Mouse (Mus musculus) erythroblast, embryonic 14.5 days (primary cell): Measurements from ENCODE around the gene Ncam1.

Source experiments
- GATA1 ChIP-seq: IDR thresholded peaks from 2 replicates; pipeline ENCODE4 v1.6.1; 2012; ENCODE audit warnings: low read length, inconsistent platforms, mixed read lengths
- TAL1 ChIP-seq: IDR thresholded peaks from 3 replicates; pipeline ENCODE4 v1.6.1; 2012; ENCODE audit warnings: low read length, inconsistent platforms, mixed read lengths

- TF ChIP-seq TAL1: no peak
- no peak for TF ChIP-seq GATA1
Observed at GRCm38 (mm10) chr9:49571695-49572510, 226.8 kb downstream of the Ncam1 start.
